Mouse (Mus musculus) cerebellum, adult 9-11 months (tissue): ENCODE data around the gene Wnt7b.

Experiments used
- DNase-seq: peaks from one replicate; pipeline ENCODE4 v3.0.0; 2022

The Wnt7b gene

GRCm38 (mm10) chr15:85582356-85582910 is at the start of gene Wnt7b:
Gene Wnt7b (minus strand): TSS chr15:85582473.
- DNase-seq, result no peak

GRCm38 (mm10) chr15:85631591-85631990 is 49.3 kb upstream of the Wnt7b start:
- DNase-seq, result no peak

- no peak for DNase-seq
Measured at GRCm38 (mm10) chr15:85629924-85630545, 47.8 kb upstream of the Wnt7b start.

GRCm38 (mm10) chr15:85625666-85626279 is 43.5 kb upstream of the Wnt7b start:
- no peak for DNase-seq

- DNase-seq, result no peak
Measured at GRCm38 (mm10) chr15:85622213-85622612, 39.9 kb upstream of the Wnt7b start.

GRCm38 (mm10) chr15:85615537-85616100 is 33.3 kb upstream of the Wnt7b start:
- no peak for DNase-seq

- DNase-seq, result no peak
Measured at GRCm38 (mm10) chr15:85615075-85615474, 32.8 kb upstream of the Wnt7b start.

GRCm38 (mm10) chr15:85613358-85614266 is 31.3 kb upstream of the Wnt7b start:
- DNase-seq, result peak; percentile 72

- DNase-seq, result no peak
Measured at GRCm38 (mm10) chr15:85612660-85613357, 30.5 kb upstream of the Wnt7b start.

- DNase-seq, result peak; percentile 75
Measured at GRCm38 (mm10) chr15:85611701-85612520, 29.6 kb upstream of the Wnt7b start.

GRCm38 (mm10) chr15:85610618-85611218 is 28.4 kb upstream of the Wnt7b start:
- peak; percentile 93 for DNase-seq

GRCm38 (mm10) chr15:85610120-85610519 is 27.8 kb upstream of the Wnt7b start:
- DNase-seq, result no peak

- DNase-seq, result peak; percentile 51
Measured at GRCm38 (mm10) chr15:85609266-85610004, 27.2 kb upstream of the Wnt7b start.

GRCm38 (mm10) chr15:85605962-85606610 is 23.8 kb upstream of the Wnt7b start:
- no peak for DNase-seq

GRCm38 (mm10) chr15:85604938-85605337 is 22.7 kb upstream of the Wnt7b start:
- no peak for DNase-seq

- no peak for DNase-seq
Measured at GRCm38 (mm10) chr15:85604507-85604906, 22.2 kb upstream of the Wnt7b start.

GRCm38 (mm10) chr15:85603422-85603821 is 21.1 kb upstream of the Wnt7b start:
- no peak for DNase-seq

- no peak for DNase-seq
Measured at GRCm38 (mm10) chr15:85602733-85603132, 20.5 kb upstream of the Wnt7b start.

- no peak for DNase-seq
Measured at GRCm38 (mm10) chr15:85602021-85602420, 19.7 kb upstream of the Wnt7b start.

GRCm38 (mm10) chr15:85601202-85601601 is 18.9 kb upstream of the Wnt7b start:
- no peak for DNase-seq
